In the genomic region with DNA sequence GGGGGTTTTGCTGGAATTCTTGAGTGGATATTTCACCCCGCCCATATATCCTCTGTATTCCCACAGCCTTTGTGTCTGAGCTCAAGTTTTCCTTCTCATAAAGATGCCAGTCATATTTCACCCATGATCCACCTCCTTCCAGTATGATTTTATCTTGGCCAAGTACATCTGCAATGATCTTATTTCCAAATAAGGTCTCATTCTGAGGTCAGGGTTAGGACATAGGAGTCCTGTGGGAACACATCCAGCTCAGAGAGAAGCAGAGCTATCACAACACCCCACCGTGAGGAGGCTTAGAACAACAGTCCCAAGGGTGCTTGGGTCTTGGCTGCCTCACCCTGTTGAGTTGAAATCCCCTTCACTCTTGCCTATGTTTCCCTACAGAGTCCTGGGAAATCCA, we compare ENCODE assay signal across 16 mouse cellular contexts.
"Had no signal": no experiment of that assay in that cellular context is flagged by ENCODE, and none has a peak within 500 bp of the region (broad histone marks: within the 10 kb centered on the region; RNA-seq: fewer than 3 reads in every experiment).

No protein-coding gene starts in this region.

- H3K4me3 ChIP-seq: neural tube, embryonic 13.5 days; neural tube, embryonic 15.5 days; stomach, embryonic 15.5 days had no signal

- H3K27me3 ChIP-seq: neural tube, embryonic 13.5 days; neural tube, embryonic 15.5 days; stomach, embryonic 15.5 days had no signal

- H3K4me1 ChIP-seq: neural tube, embryonic 13.5 days; neural tube, embryonic 15.5 days; stomach, embryonic 15.5 days had no signal

- H3K4me2 ChIP-seq: neural tube, embryonic 13.5 days; neural tube, embryonic 15.5 days; stomach, embryonic 15.5 days had no signal

- H3K27ac ChIP-seq: neural tube, embryonic 13.5 days; neural tube, embryonic 15.5 days; stomach, embryonic 15.5 days; stomach, postnatal 0 days had no signal

- DNase-seq: retina, postnatal 1 day; right cerebral cortex, adult 18-20 months; right cerebral cortex, postnatal 14 days; right cerebral cortex, postnatal 25 days; right cerebral cortex, postnatal 4 days; spleen, adult 18-20 months; thymus, adult 18-20 months; thymus, adult 2 months; thymus, postnatal 14 days; thymus, postnatal 25 days; thymus, postnatal 36 days; thymus, postnatal 4 days had no signal

- H3K36me3 ChIP-seq: neural tube, embryonic 13.5 days; neural tube, embryonic 15.5 days; stomach, embryonic 15.5 days had no signal

- H3K9me3 ChIP-seq: neural tube, embryonic 13.5 days; neural tube, embryonic 15.5 days; stomach, embryonic 15.5 days had no signal
